Mouse (Mus musculus) lung, embryonic 14.5 days (tissue): ENCODE results near the gene Cst13. TPM values are rescaled to one million over a fixed set of nuclear protein-coding genes. Genes with fewer than 3 reads are reported as not detected.

Experiments
- ATAC-seq: fragments of 200-750 bp; cut with Nextera tagmentation; 2 replicates; pipeline ENCODE4 v1.8.0; 2017; ENCODE audit warnings: mild to moderate bottlenecking, moderate TSS enrichment, moderate library complexity; ENCODE audit not compliant: insufficient read depth
- DNase-seq: peaks from one replicate; pipeline ENCODE4 v3.0.0-alpha.2; 2015
- H3K27ac ChIP-seq: fragments of 300-500 bp; sonication (generic); 2 replicates; pipeline ENCODE4 v1.5.1; 2014; ENCODE audit warnings: low read depth, mild to moderate bottlenecking, moderate library complexity
- H3K27me3 ChIP-seq: fragments of 300-500 bp; sonication (generic); 2 replicates; pipeline ENCODE4 v1.6.1; 2014; ENCODE audit warnings: low read length, control low read depth; ENCODE audit not compliant: insufficient read depth
- H3K36me3 ChIP-seq: fragments of 300-500 bp; sonication (generic); 2 replicates; pipeline ENCODE4 v1.6.1; 2014; ENCODE audit warnings: control low read depth; ENCODE audit not compliant: insufficient read depth
- H3K4me1 ChIP-seq: fragments of 300-500 bp; sonication (generic); 2 replicates; pipeline ENCODE4 v1.6.1; 2014; ENCODE audit warnings: antibody characterized with exemption, control low read depth; ENCODE audit not compliant: insufficient read depth
- H3K4me2 ChIP-seq: fragments of 300-500 bp; sonication (generic); 2 replicates; pipeline ENCODE4 v1.6.1; 2014; ENCODE audit warnings: mild to moderate bottlenecking
- H3K4me3 ChIP-seq: fragments of 300-500 bp; sonication (generic); 2 replicates; pipeline ENCODE4 v1.5.1; 2014; ENCODE audit warnings: low read depth, low read length
- H3K9ac ChIP-seq: fragments of 300-500 bp; sonication (generic); 2 replicates; pipeline ENCODE4 v1.6.1; 2014
- H3K9me3 ChIP-seq: fragments of 300-500 bp; sonication (generic); 2 replicates; pipeline ENCODE4 v1.6.1; 2016; ENCODE audit warnings: low read depth, low read length, control low read depth
- CTCF ChIP-seq: IDR thresholded peaks from 2 replicates; pipeline ENCODE4 v1.5.1; 2016; ENCODE audit warnings: antibody characterized with exemption, low read depth
- WGBS: fragments of 180-500 bp; shearing (Covaris S2); extraction: QIAGEN DNeasy Blood & Tissue Kit; methylation state at CpG from one replicate; pipeline ENCODE4 v1.1.7; 2014; 5-methylcytosine and 5-hydroxymethylcytosine counted together
- polyA plus RNA-seq: library from polyadenylated mRNA; unstranded; fragments of >200 nt; fragmentation: Nextera tagmentation; extraction: Ambion mirVana; gene quantifications from 2 replicates; pipeline ENCODE4 v1.2.1, GENCODE M21; 2014

Cst13 gene
- polyA plus RNA-seq, 1 experiment from 2014 or later: not detected

DNA sequence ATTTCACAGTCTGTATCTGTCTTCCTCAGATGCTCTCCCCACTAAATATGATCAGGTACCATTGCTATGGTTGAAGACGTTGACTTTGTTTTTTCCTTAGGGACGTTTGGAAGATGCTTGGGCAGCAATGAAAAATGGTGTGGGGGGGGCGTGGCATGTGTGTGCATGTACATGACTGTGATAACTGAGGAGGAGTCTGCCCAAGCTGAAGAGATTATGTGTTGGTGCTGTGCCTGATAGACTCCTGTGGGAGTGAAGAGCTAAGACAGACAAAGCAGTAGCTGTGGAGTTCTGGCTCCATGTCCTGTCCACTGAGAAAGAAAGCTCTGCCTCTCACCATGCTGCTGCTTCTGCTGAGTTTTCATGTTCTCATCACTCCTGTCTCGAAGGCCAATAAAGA lies 15.0 kb downstream of the Cst13 start, which contains the start of gene Cst9:
Cst9 (plus strand) TSS at position 236 of the 400 bp plus-strand sequence.
- no peaks in the 10 kb centered on the region for H3K27me3 ChIP-seq
- H3K4me2 ChIP-seq: no peak within 1 kb of the TSS
- no peak within 1 kb of the TSS for H3K27ac ChIP-seq
- H3K9me3 ChIP-seq: no peaks in the 10 kb centered on the region
- H3K4me1 ChIP-seq: no peaks in the 10 kb centered on the region
- no peak within 1 kb of the TSS for H3K4me3 ChIP-seq
- H3K36me3 ChIP-seq: no peaks in the 10 kb centered on the region
- H3K9ac ChIP-seq: no peak within 1 kb of the TSS
- TF ChIP-seq CTCF: no peak
- 58% methylated on average over 4 of the region's 4 CpGs for WGBS
- DNase-seq (no peak), ATAC-seq (no peak)

DNA sequence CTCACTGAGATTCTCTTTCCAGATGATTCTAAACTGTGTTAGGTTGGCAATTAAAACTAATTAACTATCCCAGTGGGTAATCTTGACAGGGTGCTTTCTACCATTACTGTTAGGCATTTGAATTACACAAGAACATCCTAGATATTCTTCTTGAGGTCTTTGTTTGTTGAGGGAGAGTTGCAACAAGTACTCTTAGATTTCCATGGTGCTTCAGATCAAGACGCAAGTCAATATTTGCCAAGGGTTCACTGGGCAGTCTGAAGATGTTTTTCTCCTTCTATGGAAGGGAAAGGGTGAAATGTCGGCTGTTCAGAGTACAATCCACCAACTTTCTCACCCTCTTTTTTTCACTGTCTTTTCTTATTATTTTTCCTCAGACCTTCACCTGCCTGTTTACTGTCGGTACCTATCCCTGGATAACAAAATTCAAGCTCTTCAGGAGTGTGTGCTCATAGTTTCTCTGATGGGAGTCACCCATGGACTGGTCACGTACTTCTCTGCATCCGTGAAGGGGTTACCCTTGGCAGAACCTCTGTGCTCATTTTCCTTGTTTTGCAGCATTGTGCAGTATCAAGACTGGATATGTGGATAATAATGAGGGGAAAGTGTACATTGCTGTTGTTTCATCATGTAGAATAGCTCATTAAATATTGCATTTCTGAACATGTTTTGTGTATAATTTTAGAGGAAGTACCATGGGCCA lies 18.3 kb downstream of the Cst13 start:
- ATAC-seq (no peak), DNase-seq (no peak)
- Histone ChIP-seq H3K9ac (no peak overlapping the region), H3K9me3 (no peaks in the 10 kb centered on the region), H3K4me1 (no peaks in the 10 kb centered on the region), H3K4me3 (no peak overlapping the region), H3K27ac (no peak overlapping the region), H3K4me2 (no peak overlapping the region), H3K27me3 (no peaks in the 10 kb centered on the region), H3K36me3 (no peaks in the 10 kb centered on the region)
- 61% methylated on average over 5 of the region's 5 CpGs for WGBS
- TF ChIP-seq CTCF: no peak

GRCm38 (mm10) chr2:148839224-148839623 lies 19.3 kb downstream of the Cst13 start:
- 67% methylated on average over 2 of the region's 2 CpGs for WGBS
- Histone ChIP-seq H3K36me3 (no peaks in the 10 kb centered on the region), H3K4me1 (no peaks in the 10 kb centered on the region), H3K9me3 (no peaks in the 10 kb centered on the region), H3K27me3 (no peaks in the 10 kb centered on the region), H3K4me3 (no peak overlapping the region), H3K9ac (no peak overlapping the region), H3K27ac (no peak overlapping the region), H3K4me2 (no peak overlapping the region)
- ATAC-seq (no peak), DNase-seq (no peak)
- no peak for TF ChIP-seq CTCF

DNA sequence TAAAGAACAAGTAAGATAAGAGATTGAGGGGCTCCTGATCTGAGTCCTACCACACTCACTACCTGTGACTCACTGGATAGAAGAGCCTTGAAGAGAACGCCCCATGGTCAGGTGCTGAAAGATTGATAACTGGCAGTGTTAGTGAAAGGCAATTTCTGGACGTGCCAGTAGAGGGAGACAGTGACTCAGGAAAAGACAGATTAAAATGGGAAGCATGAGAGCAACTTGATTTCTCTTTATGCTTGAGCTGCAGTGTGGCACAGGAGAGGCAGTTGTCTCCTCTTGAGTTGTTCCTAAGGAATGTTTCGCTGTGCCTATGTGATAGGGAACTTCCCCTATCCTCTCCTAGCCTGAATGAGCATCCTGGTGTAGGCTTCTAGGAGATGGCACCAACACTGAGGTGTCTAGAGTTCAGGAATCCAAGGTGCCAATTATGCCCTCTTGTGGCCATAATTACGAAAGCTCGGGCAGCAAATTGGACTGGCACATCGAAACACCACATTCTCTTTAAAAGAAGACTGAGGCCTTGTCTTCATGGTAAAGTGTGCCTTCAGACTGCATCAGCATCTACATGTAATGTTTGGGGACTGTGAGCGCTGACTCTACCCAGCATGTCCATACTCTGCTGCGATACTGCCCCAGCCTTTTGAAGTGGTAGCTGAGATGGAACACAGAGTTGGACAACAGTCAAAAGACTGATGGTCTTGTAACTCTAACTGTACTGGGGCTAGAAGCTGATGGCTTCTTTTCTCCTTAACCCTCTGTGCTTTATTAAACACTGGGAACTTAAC lies 31.4 kb downstream of the Cst13 start:
- H3K9ac ChIP-seq: no peak overlapping the region
- no peaks in the 10 kb centered on the region for H3K4me1 ChIP-seq
- ATAC-seq: peak; percentile 78
- no peak overlapping the region for H3K27ac ChIP-seq
- H3K9me3 ChIP-seq: no peaks in the 10 kb centered on the region
- no peak overlapping the region for H3K4me3 ChIP-seq
- TF ChIP-seq CTCF: peak; percentile 81
- no peaks in the 10 kb centered on the region for H3K36me3 ChIP-seq
- 45% methylated on average over 8 of the region's 8 CpGs for WGBS
- no peak overlapping the region for H3K4me2 ChIP-seq
- H3K27me3 ChIP-seq: no peaks in the 10 kb centered on the region
- DNase-seq: peak; percentile 85

GRCm38 (mm10) chr2:148856630-148857400 lies 36.9 kb downstream of the Cst13 start:
- ATAC-seq: peak; percentile 58; the same call in 1 of the 2 replicates
- no peak overlapping the region for H3K27ac ChIP-seq
- WGBS: 47% methylated on average over 8 of the region's 8 CpGs

GRCm38 (mm10) chr2:148857506-148857905 lies 37.6 kb downstream of the Cst13 start:
- H3K9me3 ChIP-seq: no peaks in the 10 kb centered on the region
- H3K4me1 ChIP-seq: no peaks in the 10 kb centered on the region
- no peaks in the 10 kb centered on the region for H3K36me3 ChIP-seq
- no peak for TF ChIP-seq CTCF
- no peak overlapping the region for H3K4me3 ChIP-seq
- no peak overlapping the region for H3K27ac ChIP-seq
- ATAC-seq (no peak), DNase-seq (no peak)
- no peak overlapping the region for H3K9ac ChIP-seq
- no peak overlapping the region for H3K4me2 ChIP-seq
- H3K27me3 ChIP-seq: no peaks in the 10 kb centered on the region
- WGBS: 68% methylated on average over 4 of the region's 4 CpGs

More at GRCm38 (mm10) chr2:148856630-148857400, 36.9 kb downstream of the Cst13 start:
- Histone ChIP-seq H3K9me3 (no peaks in the 10 kb centered on the region), H3K4me3 (no peak overlapping the region), H3K9ac (no peak overlapping the region), H3K36me3 (no peaks in the 10 kb centered on the region), H3K4me1 (no peaks in the 10 kb centered on the region), H3K27me3 (no peaks in the 10 kb centered on the region), H3K4me2 (peak overlapping the region; percentile 1; the same call in 1 of the 2 replicates)
- DNase-seq: peak; percentile 29
- no peak for TF ChIP-seq CTCF

DNA sequence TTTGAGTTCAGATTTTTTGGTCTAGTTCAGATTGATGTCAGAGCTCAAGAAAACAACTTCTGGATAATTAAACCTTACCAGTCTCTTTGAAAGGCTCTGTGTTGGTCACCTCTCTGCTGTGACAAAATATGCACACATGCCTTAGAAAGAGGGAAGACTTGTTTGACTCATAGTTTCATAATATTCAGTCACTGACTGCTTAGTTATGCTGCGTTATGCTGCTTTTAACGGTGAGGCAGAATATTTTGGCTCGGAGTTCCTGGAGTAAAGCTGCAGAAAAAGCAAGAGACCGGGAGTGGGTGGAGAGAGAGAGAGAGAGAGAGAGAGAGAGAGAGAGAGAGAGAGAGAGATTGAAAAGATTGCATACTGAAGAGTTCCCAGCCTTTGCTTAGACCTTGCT lies 41.1 kb downstream of the Cst13 start:
- DNase-seq (no peak), ATAC-seq (no peak)
- Histone ChIP-seq H3K4me3 (no peak overlapping the region), H3K4me1 (no peaks in the 10 kb centered on the region), H3K27ac (no peak overlapping the region), H3K9ac (no peak overlapping the region), H3K4me2 (no peak overlapping the region), H3K27me3 (no peaks in the 10 kb centered on the region), H3K36me3 (no peaks in the 10 kb centered on the region), H3K9me3 (no peaks in the 10 kb centered on the region)
- TF ChIP-seq CTCF: no peak
- WGBS: 69% methylated on average over 4 of the region's 4 CpGs
